Mouse (Mus musculus): Measurements from ENCODE around the gene Zfp949. TPM values are rescaled to one million over a fixed set of nuclear protein-coding genes. Genes with fewer than 3 reads are reported as not detected.
"Not testable (repeated sequence)": the region's sequence is repeated elsewhere in the genome, so short reads cannot be mapped to it uniquely, and the experiment has no call there.

Gene Zfp949
- polyA plus RNA-seq, 1 experiment from 2014 or later, result 8.4 TPM

- Histone ChIP-seq H3K9me3 (ENCODE audit: low read depth, low read length) (no peaks in the 10 kb centered on the region), H3K9ac (no peak overlapping the region), H3K36me3 (ENCODE audit: insufficient read depth) (peaks cover 10% of the 10 kb centered on the region; the same call in 1 of the 2 replicates), H3K27me3 (ENCODE audit: insufficient read depth, low read length) (no peaks in the 10 kb centered on the region), H3K4me3 (ENCODE audit: low read depth, low read length) (no peak overlapping the region), H3K4me2 (no peak overlapping the region), H3K4me1 (ENCODE audit: insufficient read depth) (no peaks in the 10 kb centered on the region; the same call in 1 of the 2 replicates), H3K27ac (ENCODE audit: low read depth) (no peak overlapping the region)
- WGBS, result 96% methylated on average over 14 of the region's 14 CpGs
- DNase-seq (no peak), ATAC-seq (ENCODE audit: insufficient read depth) (no peak)
- no peak for TF ChIP-seq CTCF (IDR thresholded peaks at IDR 0.05; ENCODE audit: low read depth)
Measured at GRCm38 (mm10) chr9:88553071-88553470, 5.3 kb downstream of the Zfp949 start.

GRCm38 (mm10) chr9:88558146-88558545 lies 10.3 kb downstream of the Zfp949 start:
- DNase-seq, result no peak
- WGBS, result 84% methylated on average over 4 of the region's 4 CpGs
- H3K9ac ChIP-seq, result no peak overlapping the region
- H3K27ac ChIP-seq (ENCODE audit: low read depth), result no peak overlapping the region
- no peaks in the 10 kb centered on the region for H3K4me1 ChIP-seq (ENCODE audit: insufficient read depth)
- no peaks in the 10 kb centered on the region; the same call in 1 of the 2 replicates for H3K9me3 ChIP-seq (ENCODE audit: low read depth, low read length)
- no peak overlapping the region for H3K4me2 ChIP-seq
- H3K4me3 ChIP-seq (ENCODE audit: low read depth, low read length), result no peak overlapping the region
- no peak for ATAC-seq (ENCODE audit: insufficient read depth)
- peaks cover 26% of the 10 kb centered on the region; the same call in 1 of the 2 replicates for H3K36me3 ChIP-seq (ENCODE audit: insufficient read depth)
- no peaks in the 10 kb centered on the region for H3K27me3 ChIP-seq (ENCODE audit: insufficient read depth, low read length)
- TF ChIP-seq CTCF (IDR thresholded peaks at IDR 0.05; ENCODE audit: low read depth), result no peak

DNA sequence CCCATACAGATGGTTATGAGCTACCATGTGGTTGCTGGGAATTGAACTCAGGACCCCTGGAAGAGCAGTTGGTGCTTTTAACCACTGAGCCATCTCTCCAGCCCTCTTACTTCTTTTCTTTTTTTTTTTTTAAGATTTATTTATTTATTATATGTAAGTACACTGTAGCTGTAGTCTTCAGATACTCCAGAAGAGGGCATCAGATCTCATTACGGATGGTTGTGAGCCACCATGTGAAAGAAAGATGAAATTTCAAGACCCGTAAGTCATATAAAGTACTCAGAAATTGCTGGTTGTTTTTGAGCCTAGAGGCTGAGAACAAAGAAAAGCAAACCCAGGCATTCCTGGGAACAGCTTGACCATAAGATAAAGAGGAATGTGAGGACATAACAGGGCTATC lies 13.7 kb downstream of the Zfp949 start:
- WGBS, result 91% methylated on average over 2 of the region's 2 CpGs
- H3K9ac ChIP-seq, result not testable (repeated sequence)
- DNase-seq, result peak; percentile 8

DNA sequence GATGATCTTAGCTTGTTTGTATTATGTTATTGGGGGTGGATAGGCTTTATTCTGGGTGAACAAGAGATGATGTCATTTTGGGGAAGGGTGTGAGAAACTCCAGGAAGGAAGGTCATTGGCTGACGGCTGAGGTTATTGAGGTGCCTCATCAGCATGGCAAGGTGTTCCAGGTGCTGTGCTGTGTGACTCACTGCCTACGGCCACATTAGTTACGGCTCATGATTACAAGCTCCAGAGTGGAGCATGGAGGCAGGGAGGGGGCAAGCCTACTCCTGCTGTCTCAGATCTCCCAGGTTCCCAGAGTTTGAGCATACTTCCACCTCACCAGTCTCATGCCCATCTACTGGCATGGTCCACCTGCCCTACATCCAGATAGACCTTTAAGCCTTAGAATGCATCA lies 22.7 kb downstream of the Zfp949 start:
- H3K4me1 ChIP-seq (ENCODE audit: insufficient read depth); DNase-seq; H3K27ac ChIP-seq (ENCODE audit: low read depth); H3K4me3 ChIP-seq (ENCODE audit: low read depth, low read length); H3K9ac ChIP-seq; ATAC-seq (ENCODE audit: insufficient read depth); H3K27me3 ChIP-seq (ENCODE audit: insufficient read depth, low read length); H3K4me2 ChIP-seq: not testable (repeated sequence)
- Histone ChIP-seq H3K9me3 (ENCODE audit: low read depth, low read length) (peaks cover 28% of the 10 kb centered on the region), H3K36me3 (ENCODE audit: insufficient read depth) (peaks cover 34% of the 10 kb centered on the region)
- WGBS, result 94% methylated on average over 3 of the region's 3 CpGs

More for the DNA sequence above, 13.7 kb downstream of the Zfp949 start:
- H3K4me1 ChIP-seq (ENCODE audit: insufficient read depth); ATAC-seq (ENCODE audit: insufficient read depth); H3K27me3 ChIP-seq (ENCODE audit: insufficient read depth, low read length); H3K4me2 ChIP-seq; H3K9me3 ChIP-seq (ENCODE audit: low read depth, low read length); H3K27ac ChIP-seq (ENCODE audit: low read depth); H3K4me3 ChIP-seq (ENCODE audit: low read depth, low read length): not testable (repeated sequence)
- peaks cover 18% of the 10 kb centered on the region; the same call in 1 of the 2 replicates for H3K36me3 ChIP-seq (ENCODE audit: insufficient read depth)

GRCm38 (mm10) chr9:88580591-88580990 lies 32.8 kb downstream of the Zfp949 start, which contains the start of gene Trim43a:
Trim43a (plus strand) TSS chr9:88580891.
- not testable (repeated sequence) for H3K9ac ChIP-seq; H3K4me2 ChIP-seq; DNase-seq; ATAC-seq (ENCODE audit: insufficient read depth); H3K4me3 ChIP-seq (ENCODE audit: low read depth, low read length); H3K4me1 ChIP-seq (ENCODE audit: insufficient read depth); H3K27me3 ChIP-seq (ENCODE audit: insufficient read depth, low read length); H3K27ac ChIP-seq (ENCODE audit: low read depth); H3K36me3 ChIP-seq (ENCODE audit: insufficient read depth); H3K9me3 ChIP-seq (ENCODE audit: low read depth, low read length)
- 79% methylated on average over 2 of the region's 2 CpGs for whole genome bisulfite sequencing

DNA sequence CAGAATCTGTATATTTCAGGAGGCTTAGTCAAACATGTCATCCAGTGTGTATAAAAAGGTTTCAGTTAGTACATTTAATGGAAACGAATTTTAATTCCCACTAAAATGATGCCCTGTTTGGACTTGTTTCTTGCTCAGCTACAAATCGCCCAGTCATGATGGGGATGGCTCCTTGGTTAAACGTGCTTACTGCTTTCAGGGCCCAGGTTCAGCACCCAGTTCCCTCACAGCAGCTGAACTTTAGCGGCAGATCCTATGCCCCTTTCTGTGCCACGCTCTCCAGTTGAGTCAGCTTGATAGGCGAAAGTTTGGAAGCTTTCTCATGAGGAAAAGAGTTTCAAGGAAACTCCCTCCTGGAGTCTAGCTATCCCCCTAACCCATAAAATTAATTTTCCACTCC lies 45.9 kb downstream of the Zfp949 start:
- H3K4me3 ChIP-seq (ENCODE audit: low read depth, low read length); H3K27me3 ChIP-seq (ENCODE audit: insufficient read depth, low read length); H3K27ac ChIP-seq (ENCODE audit: low read depth); H3K4me2 ChIP-seq; ATAC-seq (ENCODE audit: insufficient read depth); H3K4me1 ChIP-seq (ENCODE audit: insufficient read depth); H3K9me3 ChIP-seq (ENCODE audit: low read depth, low read length); DNase-seq; H3K36me3 ChIP-seq (ENCODE audit: insufficient read depth); H3K9ac ChIP-seq: not testable (repeated sequence)
- WGBS, result 77% methylated on average over 5 of the region's 6 CpGs

DNA sequence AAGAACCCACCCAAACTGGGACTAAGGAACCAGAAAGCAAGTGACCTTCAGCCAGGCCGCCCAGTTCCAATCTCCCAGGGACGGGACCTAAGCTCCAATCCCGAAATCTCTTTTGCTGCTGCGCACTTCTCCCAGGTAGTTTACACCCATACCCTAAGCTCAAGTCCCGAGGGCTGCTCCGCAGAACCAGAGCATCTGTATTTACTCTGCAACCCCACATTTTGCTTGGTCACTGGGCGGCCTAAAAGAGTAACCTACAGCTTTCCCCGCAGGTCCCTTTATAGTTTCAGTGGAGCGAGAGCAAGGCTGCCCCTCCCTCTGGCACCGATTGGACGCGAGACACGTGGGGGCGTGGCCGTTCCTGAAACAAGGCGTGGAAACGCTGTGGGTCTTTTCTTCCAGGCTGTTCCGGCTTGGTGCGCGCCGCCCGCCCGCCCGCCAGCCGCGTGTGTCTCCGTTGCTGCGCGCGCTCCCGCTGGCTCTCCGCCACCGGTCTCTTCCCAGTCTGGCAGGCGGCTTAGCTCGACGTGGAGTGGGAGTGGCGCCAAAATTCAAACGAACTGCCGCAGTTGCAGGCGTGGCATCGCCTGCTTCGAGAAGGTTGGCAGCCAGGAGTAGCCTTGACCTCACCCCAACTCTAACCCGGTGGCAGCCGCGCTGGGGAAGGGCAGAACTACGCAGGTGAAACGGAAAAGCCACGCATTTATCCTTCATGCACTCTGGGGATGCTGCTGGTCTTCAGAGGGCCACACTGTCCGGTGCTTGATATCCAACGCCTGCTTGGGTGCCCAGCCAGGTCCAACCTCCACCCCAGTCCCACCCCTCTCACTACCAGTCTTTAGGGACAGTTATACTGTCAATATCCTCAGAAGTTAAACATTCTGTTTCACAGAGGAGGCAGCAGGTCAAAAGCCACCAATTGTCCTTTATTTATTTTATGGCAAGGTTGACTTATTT lies 51.7 kb downstream of the Zfp949 start:
- not testable (repeated sequence) for H3K9ac ChIP-seq; H3K9me3 ChIP-seq (ENCODE audit: low read depth, low read length); H3K36me3 ChIP-seq (ENCODE audit: insufficient read depth); H3K4me1 ChIP-seq (ENCODE audit: insufficient read depth); H3K27ac ChIP-seq (ENCODE audit: low read depth); H3K27me3 ChIP-seq (ENCODE audit: insufficient read depth, low read length)
- H3K4me3 ChIP-seq (ENCODE audit: low read depth, low read length), result peak overlapping the region; percentile 28
- DNase-seq, result peak; percentile 97
- under 1% methylated on average over 46 of the region's 50 CpGs for WGBS
- ATAC-seq (ENCODE audit: insufficient read depth), result peak; percentile 99
- peak overlapping the region; percentile 54 for H3K4me2 ChIP-seq

Other genes with a start within 250 kb of the Zfp949 start
- gene Nt5e, start 220.8 kb upstream of the Zfp949 start, polyA plus RNA-seq (2014; fragmentation: Nextera tagmentation; extraction: Ambion mirVana), result 2.1 and 2.3 TPM in 2 replicates
- 22.9 and 24.5 TPM in 2 replicates for gene Snx14, start 109.1 kb upstream of the Zfp949 start, polyA plus RNA-seq (2014; fragmentation: Nextera tagmentation; extraction: Ambion mirVana)
- 0.68 TPM in 1 of 2 replicates, not detected in the other for gene Gm20537, start 91.4 kb upstream of the Zfp949 start, polyA plus RNA-seq (2014; fragmentation: Nextera tagmentation; extraction: Ambion mirVana)
- 141 and 151 TPM in 2 replicates for gene Syncrip, start 65.4 kb upstream of the Zfp949 start, polyA plus RNA-seq (2014; fragmentation: Nextera tagmentation; extraction: Ambion mirVana)
- 0.12 TPM in 1 of 2 replicates, not detected in the other for gene Trim43a, start 32.9 kb downstream of the Zfp949 start, polyA plus RNA-seq (2014; fragmentation: Nextera tagmentation; extraction: Ambion mirVana)
- 30.6 and 31.6 TPM in 2 replicates for gene Mthfsl, start 172.3 kb downstream of the Zfp949 start, polyA plus RNA-seq (2014; fragmentation: Nextera tagmentation; extraction: Ambion mirVana)
- 1.1 and 1.2 TPM in 2 replicates for gene Bcl2a1d, start 183.9 kb downstream of the Zfp949 start, polyA plus RNA-seq (2014; fragmentation: Nextera tagmentation; extraction: Ambion mirVana)

Measured in lung, embryonic 14.5 days (tissue).